25 mouse cellular contexts compared by ENCODE assay signal in genomic region chr15:90647011-90647577, GRCm38 (mm10). TPM values are rescaled to one million over a fixed set of nuclear protein-coding genes. Genes with fewer than 3 reads are reported as not detected.
A peak's percentile ranks its signal among the peaks of the same experiment; 100 is the strongest.
DNase-seq lines count a peak whose midpoint lies in the region; ATAC-seq lines count a peak whose summit lies in the region.
"Had no signal": no experiment of that assay in that cellular context is flagged by ENCODE, and none has a peak within 500 bp of the region (broad histone marks: within the 10 kb centered on the region; RNA-seq: fewer than 3 reads in every experiment).

No protein-coding gene starts in this region.

- no peaks in the 10 kb centered on the region for H3K9me3 ChIP-seq in embryonic facial prominence, embryonic 15.5 days (replicated peaks)
- no peaks in the 10 kb centered on the region for H3K9me3 ChIP-seq in limb, embryonic 10.5 days (replicated peaks)
- H3K9me3 ChIP-seq: embryonic facial prominence, embryonic 12.5 days; heart, embryonic 10.5 days; midbrain, embryonic 12.5 days; neural tube, embryonic 15.5 days had no signal

- no peak overlapping the region for H3K4me2 ChIP-seq in embryonic facial prominence, embryonic 15.5 days (replicated peaks)
- H3K4me2 ChIP-seq: embryonic facial prominence, embryonic 12.5 days; liver, embryonic 11.5 days; midbrain, embryonic 12.5 days; neural tube, embryonic 15.5 days had no signal

- H3K27ac ChIP-seq in embryonic facial prominence, embryonic 15.5 days (replicated peaks) = peak overlapping the region; percentile 40
- H3K27ac ChIP-seq in limb, embryonic 10.5 days = peak overlapping the region; percentile 58
- H3K27ac ChIP-seq: embryonic facial prominence, embryonic 12.5 days; heart, embryonic 10.5 days; hindbrain, postnatal 0 days; macrophage; midbrain, embryonic 12.5 days; neural tube, embryonic 15.5 days had no signal

- 47% methylated on average over 5 of the region's 5 CpGs for WGBS in embryonic facial prominence, embryonic 15.5 days
- 92% methylated on average over 5 of the region's 5 CpGs for WGBS in limb, embryonic 10.5 days

- peak; percentile 63; the same call in 1 of the 2 replicates for ATAC-seq in embryonic facial prominence, embryonic 15.5 days (ENCODE audit: insufficient number of reproducible peaks, low FRiP score, low TSS enrichment, low read depth)
- ATAC-seq: forebrain, embryonic 16.5 days; intestine, embryonic 16.5 days; liver, postnatal 0 days; lung, postnatal 0 days had no signal

- no peaks in the 10 kb centered on the region for H3K27me3 ChIP-seq in embryonic facial prominence, embryonic 15.5 days
- no peaks in the 10 kb centered on the region for H3K27me3 ChIP-seq in limb, embryonic 10.5 days (ENCODE audit: low read depth, poor library complexity, severe bottlenecking)
- H3K27me3 ChIP-seq: embryonic facial prominence, embryonic 12.5 days; midbrain, embryonic 12.5 days; neural tube, embryonic 15.5 days had no signal

- peak; percentile 24 for DNase-seq in gastrocnemius, adult 18-20 months (ENCODE audit: low spot score)
- no peak for DNase-seq in gastrocnemius, postnatal 36 days
- no peak for DNase-seq in limb, embryonic 10.5 days (ENCODE audit: low spot score)
- peak; percentile 52 for DNase-seq in skeletal muscle tissue, adult 2 months (ENCODE audit: low read depth, low spot score)
- no peak for DNase-seq in kidney, adult 11 months
- DNase-seq in right cerebral cortex, postnatal 4 days = no peak
- DNase-seq: cerebellum, adult 18-20 months; cerebellum, postnatal 14 days; kidney, postnatal 25 days; liver, postnatal 0 days; right cerebral cortex, adult 18-20 months; thymus, adult 2 months; thymus, postnatal 4 days had no signal

- intact Hi-C loops in gastrocnemius, postnatal 36 days (cut with DNase I) = no loop called here

- H3K4me3 ChIP-seq in embryonic facial prominence, embryonic 15.5 days (replicated peaks) = no peak overlapping the region
- H3K4me3 ChIP-seq in limb, embryonic 10.5 days = no peak overlapping the region
- H3K4me3 ChIP-seq: embryonic facial prominence, embryonic 12.5 days; heart, embryonic 10.5 days; midbrain, embryonic 12.5 days; neural tube, embryonic 15.5 days had no signal

- no peak overlapping the region for H3K9ac ChIP-seq in embryonic facial prominence, embryonic 15.5 days
- H3K9ac ChIP-seq: embryonic facial prominence, embryonic 12.5 days; liver, postnatal 0 days; midbrain, embryonic 12.5 days; neural tube, embryonic 15.5 days had no signal

- no peaks in the 10 kb centered on the region for H3K36me3 ChIP-seq in embryonic facial prominence, embryonic 15.5 days
- H3K36me3 ChIP-seq in limb, embryonic 10.5 days = no peaks in the 10 kb centered on the region
- H3K36me3 ChIP-seq: embryonic facial prominence, embryonic 12.5 days; heart, embryonic 10.5 days; midbrain, embryonic 12.5 days had no signal

- no peaks in the 10 kb centered on the region for H3K4me1 ChIP-seq in embryonic facial prominence, embryonic 15.5 days
- H3K4me1 ChIP-seq in limb, embryonic 10.5 days = peaks cover 16% of the 10 kb centered on the region
- H3K4me1 ChIP-seq: embryonic facial prominence, embryonic 12.5 days; heart, embryonic 10.5 days; midbrain, embryonic 12.5 days; neural tube, embryonic 15.5 days had no signal

RNA-seq across cellular contexts. Expression of gene Cpne8, which starts 32.1 kb away (rescaled TPM):
- 1 to 10 TPM; 2.3 to 3.3 TPM for total RNA-seq in gastrocnemius, adult 18-20 months (2021)
- 1 to 10 TPM; 2.1 to 2.4 TPM for total RNA-seq in gastrocnemius, postnatal 36 days (2021)
- polyA plus RNA-seq in embryonic facial prominence, embryonic 15.5 days (2015; fragmentation: Nextera tagmentation; extraction: Ambion mirVana) = 22.1 and 22.4 TPM in 2 replicates
- polyA plus RNA-seq in limb, embryonic 10.5 days (2016; fragmentation: Nextera tagmentation; extraction: Ambion mirVana) = 2.9 TPM in 2 replicates
- total RNA-seq: granulocyte monocyte progenitor cell, adult 5-6 weeks had no signal

Comparison
In these comparisons a context has a peak if more than half of its experiments do, and no peak if none do; other contexts are left out.
1. DNase-seq: peak in gastrocnemius, adult 18-20 months (single experiment) and skeletal muscle tissue, adult 2 months (single experiment); none in gastrocnemius, postnatal 36 days (0 of 2), limb, embryonic 10.5 days (single experiment), kidney, adult 11 months (single experiment) and right cerebral cortex, postnatal 4 days (single experiment).